Mouse (Mus musculus) spleen, adult 2 months (tissue): Measurements from ENCODE around the gene Krt9. TPM values are rescaled to one million over a fixed set of nuclear protein-coding genes. Genes with fewer than 3 reads are reported as not detected.

ENCODE experiments used
- DNase-seq, 2 experiments: peaks; one replicate each; pipeline versions ENCODE4 v3.0.0 to v3.0.0-alpha.2; 2012 to 2021; ENCODE audit warnings: low spot score in 2 of 2, low read depth in 1 of 2
- H3K27ac ChIP-seq: fragments of 200-500 bp; 2 replicates; pipeline ENCODE4 v1.5.1; 2012; ENCODE audit warnings: low read length, inconsistent platforms; ENCODE audit not compliant: insufficient read depth
- H3K27me3 ChIP-seq: fragments of 200-500 bp; 2 replicates; pipeline ENCODE4 v1.6.1; 2012; ENCODE audit warnings: mild to moderate bottlenecking, moderate library complexity, low read length, inconsistent platforms; ENCODE audit not compliant: control insufficient read depth, insufficient read depth
- H3K36me3 ChIP-seq: fragments of 200-500 bp; 2 replicates; pipeline ENCODE4 v1.6.1; 2012; ENCODE audit warnings: mild to moderate bottlenecking, low read length, inconsistent platforms; ENCODE audit not compliant: control insufficient read depth, insufficient read depth
- H3K4me1 ChIP-seq: fragments of 200-500 bp; 2 replicates; pipeline ENCODE4 v1.6.1; 2011; ENCODE audit warnings: inconsistent platforms; ENCODE audit not compliant: control insufficient read depth, insufficient read depth, insufficient read length
- H3K4me3 ChIP-seq: fragments of 200-500 bp; 2 replicates; pipeline ENCODE4 v1.5.1; 2011; ENCODE audit warnings: mild to moderate bottlenecking, inconsistent platforms; ENCODE audit not compliant: insufficient read depth, insufficient read length; ENCODE audit errors: extremely low read depth
- CTCF ChIP-seq: fragments of 200-500 bp; IDR thresholded peaks from 2 replicates; pipeline ENCODE4 v1.5.1; 2011; ENCODE audit warnings: mild to moderate bottlenecking, inconsistent platforms; ENCODE audit not compliant: insufficient read depth, insufficient read length, insufficient replicate concordance; ENCODE audit errors: extremely low read depth
- POLR2A ChIP-seq: fragments of 200-500 bp; IDR thresholded peaks from 2 replicates; pipeline ENCODE4 v1.6.1; 2011; ENCODE audit warnings: low read depth, low read length, inconsistent platforms
- WGBS: fragments of 180-500 bp; shearing (Covaris S2); methylation state at CpG from one replicate; pipeline ENCODE4 v1.1.7; 2018; 5-methylcytosine and 5-hydroxymethylcytosine counted together
- polyA plus RNA-seq: library from polyadenylated mRNA; depleted of rRNA; stranded (reverse); fragments of >200 nt; gene quantifications from 2 replicates; pipeline ENCODE4 v1.2.3, GENCODE M21; 2012

Krt9 gene
- polyA plus RNA-seq, 1 experiment, result not detected

GRCm38 (mm10) chr11:100200104-100200820 lies 7.2 kb upstream of the Krt9 start:
- TF ChIP-seq POLR2A (no peak), CTCF (no peak)
- WGBS, result 51% methylated on average over 8 of the region's 8 CpGs
- Histone ChIP-seq H3K4me3 (no peak overlapping the region), H3K36me3 (no peaks in the 10 kb centered on the region), H3K4me1 (no peaks in the 10 kb centered on the region), H3K27ac (no peak overlapping the region), H3K27me3 (no peaks in the 10 kb centered on the region)
- no peak for DNase-seq

GRCm38 (mm10) chr11:100198666-100199065 lies 5.6 kb upstream of the Krt9 start:
- no peaks in the 10 kb centered on the region for H3K4me1 ChIP-seq
- no peak overlapping the region for H3K27ac ChIP-seq
- TF ChIP-seq POLR2A (no peak), CTCF (no peak)
- DNase-seq, result no peak
- WGBS, result 64% methylated on average over 4 of the region's 4 CpGs
- no peaks in the 10 kb centered on the region for H3K27me3 ChIP-seq
- no peak overlapping the region for H3K4me3 ChIP-seq
- no peaks in the 10 kb centered on the region for H3K36me3 ChIP-seq

- Histone ChIP-seq H3K4me1 (no peaks in the 10 kb centered on the region), H3K27me3 (no peaks in the 10 kb centered on the region), H3K36me3 (no peaks in the 10 kb centered on the region), H3K27ac (no peak overlapping the region), H3K4me3 (no peak overlapping the region)
- WGBS, result 91% methylated on average over 3 of the region's 3 CpGs
- DNase-seq, result no peak
- TF ChIP-seq POLR2A, result no peak
- TF ChIP-seq CTCF, result no peak
Observed at GRCm38 (mm10) chr11:100191820-100192219, 1.2 kb downstream of the Krt9 start.

GRCm38 (mm10) chr11:100186736-100187135 lies 6.3 kb downstream of the Krt9 start:
- TF ChIP-seq POLR2A, result no peak
- TF ChIP-seq CTCF, result no peak
- no peak for DNase-seq
- no peak overlapping the region for H3K4me3 ChIP-seq
- no peaks in the 10 kb centered on the region for H3K27me3 ChIP-seq
- 82% methylated on average over 8 of the region's 8 CpGs for WGBS
- H3K4me1 ChIP-seq, result no peaks in the 10 kb centered on the region
- H3K27ac ChIP-seq, result no peak overlapping the region
- no peaks in the 10 kb centered on the region for H3K36me3 ChIP-seq

GRCm38 (mm10) chr11:100181725-100182124 lies 11.3 kb downstream of the Krt9 start:
- WGBS, result 40% methylated on average over 7 of the region's 7 CpGs

GRCm38 (mm10) chr11:100179260-100179659 lies 13.8 kb downstream of the Krt9 start:
- no peak overlapping the region for H3K4me3 ChIP-seq
- no peaks in the 10 kb centered on the region for H3K27me3 ChIP-seq
- H3K27ac ChIP-seq, result no peak overlapping the region
- 80% methylated on average over 3 of the region's 3 CpGs for WGBS
- TF ChIP-seq POLR2A, result no peak
- no peak for TF ChIP-seq CTCF
- no peaks in the 10 kb centered on the region for H3K36me3 ChIP-seq
- DNase-seq, result no peak
- no peaks in the 10 kb centered on the region for H3K4me1 ChIP-seq

More at GRCm38 (mm10) chr11:100181725-100182124, 11.3 kb downstream of the Krt9 start:
- Histone ChIP-seq H3K36me3 (no peaks in the 10 kb centered on the region), H3K4me3 (no peak overlapping the region), H3K27me3 (no peaks in the 10 kb centered on the region), H3K27ac (no peak overlapping the region), H3K4me1 (no peaks in the 10 kb centered on the region)
- DNase-seq, result no peak
- TF ChIP-seq CTCF (no peak), POLR2A (no peak)

- no peaks in the 10 kb centered on the region for H3K27me3 ChIP-seq
- DNase-seq, result no peak
- no peaks in the 10 kb centered on the region for H3K4me1 ChIP-seq
- no peak overlapping the region for H3K4me3 ChIP-seq
- no peak for TF ChIP-seq CTCF
- TF ChIP-seq POLR2A, result no peak
- WGBS, result 77% methylated on average over 5 of the region's 5 CpGs
- no peak overlapping the region for H3K27ac ChIP-seq
- no peaks in the 10 kb centered on the region for H3K36me3 ChIP-seq
Observed at GRCm38 (mm10) chr11:100178307-100178706, 14.7 kb downstream of the Krt9 start.
